Mouse (Mus musculus): ENCODE results near the gene Ptges2. TPM values are rescaled to one million over a fixed set of nuclear protein-coding genes. Genes with fewer than 3 reads are reported as not detected.

The Ptges2 gene
- polyA plus RNA-seq, 1 experiment from 2014 or later = 26.2 TPM

DNA sequence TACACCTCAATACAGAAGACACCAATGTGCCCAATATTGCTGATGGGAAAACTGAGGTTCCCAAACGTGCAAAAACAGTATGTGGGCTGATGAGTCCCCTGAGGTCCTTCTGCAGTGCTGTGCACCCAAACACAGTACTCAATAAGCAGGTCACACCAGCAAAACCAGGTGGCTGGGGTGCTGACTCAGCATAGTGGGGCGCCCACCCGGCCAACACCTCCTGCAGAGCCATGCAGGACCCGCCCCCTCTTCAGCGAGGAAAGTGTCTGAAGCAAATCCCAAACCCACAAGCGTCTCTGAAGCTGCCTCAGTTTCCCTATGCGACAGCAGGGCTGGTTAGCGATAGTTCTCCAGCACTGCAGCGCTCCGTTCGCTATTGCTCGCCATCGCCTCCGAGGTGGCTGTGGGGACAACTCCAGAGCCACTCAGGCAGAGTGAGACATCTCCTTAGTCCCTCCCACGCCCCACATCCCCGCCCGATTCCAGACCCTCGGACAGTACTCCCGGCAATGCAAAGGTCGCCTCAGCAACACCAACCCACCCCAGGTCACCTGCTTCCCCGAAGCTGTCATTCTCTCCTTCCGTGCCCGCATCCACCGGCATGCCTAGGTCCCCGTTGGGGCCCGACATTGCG is 14.4 kb upstream of the Ptges2 start:
- no peak for DNase-seq (ENCODE audit: low spot score)
- H3K9me3 ChIP-seq (replicated peaks) = no peaks in the 10 kb centered on the region
- H3K36me3 ChIP-seq = peaks cover 39% of the 10 kb centered on the region
- peak overlapping the region; percentile 71 for H3K4me3 ChIP-seq
- H3K27ac ChIP-seq (replicated peaks) = peak overlapping the region; percentile 61
- peaks cover 56% of the 10 kb centered on the region for H3K27me3 ChIP-seq (ENCODE audit: low read depth, poor library complexity, severe bottlenecking)
- H3K4me1 ChIP-seq = peaks cover 14% of the 10 kb centered on the region
- WGBS = 1% methylated on average over 27 of the region's 27 CpGs

GRCm38 (mm10) chr2:32381775-32382223 is 13.9 kb upstream of the Ptges2 start, which contains the start of gene 1110008P14Rik:
Gene 1110008P14Rik, minus strand, starts transcription at chr2:32381938.
- no peaks in the 10 kb centered on the region for H3K9me3 ChIP-seq (replicated peaks)
- H3K27ac ChIP-seq (replicated peaks) = peak within 1 kb of the TSS; percentile 61

GRCm38 (mm10) chr2:32382689-32383088 is 13.0 kb upstream of the Ptges2 start:
- Histone ChIP-seq H3K27me3 (ENCODE audit: low read depth, poor library complexity, severe bottlenecking) (peaks cover 58% of the 10 kb centered on the region), H3K9me3 (replicated peaks) (no peaks in the 10 kb centered on the region), H3K27ac (replicated peaks) (no peak overlapping the region), H3K4me1 (peaks cover 14% of the 10 kb centered on the region), H3K36me3 (peaks cover 25% of the 10 kb centered on the region), H3K4me3 (no peak overlapping the region)
- no peak for DNase-seq (ENCODE audit: low spot score)
- WGBS = 85% methylated on average over 2 of the region's 2 CpGs

More at GRCm38 (mm10) chr2:32381775-32382223, 13.9 kb upstream of the Ptges2 start, which contains the start of gene 1110008P14Rik:
- H3K36me3 ChIP-seq = peaks cover 34% of the 10 kb centered on the region
- H3K4me3 ChIP-seq = peak within 1 kb of the TSS; percentile 71
- peaks cover 14% of the 10 kb centered on the region for H3K4me1 ChIP-seq
- DNase-seq (ENCODE audit: low spot score) = peak; percentile 93
- under 1% methylated on average over 46 of the region's 47 CpGs for WGBS
- H3K27me3 ChIP-seq (ENCODE audit: low read depth, poor library complexity, severe bottlenecking) = peaks cover 56% of the 10 kb centered on the region

DNA sequence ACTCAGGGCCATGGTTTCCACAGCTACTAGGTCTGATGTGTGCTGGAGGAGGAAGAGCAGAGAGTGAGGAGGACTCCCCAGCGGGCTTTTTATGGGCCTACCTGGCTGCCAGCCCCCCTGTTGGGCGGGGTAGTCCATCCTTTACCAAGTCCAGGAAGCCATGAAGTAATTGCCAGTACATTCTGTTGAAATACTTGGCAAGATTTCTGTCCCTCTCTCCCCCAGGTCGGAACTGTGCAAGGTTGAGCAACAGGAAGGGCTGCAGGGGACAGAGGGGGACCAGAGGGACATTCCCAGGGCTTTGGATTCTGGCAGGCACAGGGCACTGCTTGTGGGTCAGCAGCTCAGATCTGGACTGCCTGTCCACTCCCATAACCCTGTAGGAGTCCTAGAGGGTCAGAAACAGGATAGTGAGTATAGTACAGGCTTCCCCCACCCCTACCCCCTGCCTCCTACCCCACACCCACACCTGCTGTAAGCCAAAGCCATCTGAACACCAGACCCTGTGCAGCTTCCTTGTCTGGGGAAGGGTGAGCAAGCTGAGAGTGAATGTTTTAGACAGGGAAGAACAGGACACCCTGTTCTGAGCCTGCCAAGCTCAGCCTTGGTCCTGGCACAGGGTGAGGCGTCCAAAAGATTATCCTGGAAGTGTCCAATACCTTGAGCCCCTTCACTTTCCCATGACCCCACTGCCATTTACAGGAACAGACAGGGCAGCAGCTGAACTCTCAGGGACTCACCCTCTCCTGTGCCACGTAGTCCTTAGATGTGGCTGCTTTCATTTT is 7.8 kb upstream of the Ptges2 start, which contains the start of gene Lcn2:
Gene Lcn2 (minus strand): TSS at position 547 of the 785 bp plus-strand sequence.
- DNase-seq (ENCODE audit: low spot score) = no peak
- H3K27ac ChIP-seq (replicated peaks) = no peak within 1 kb of the TSS
- no peak within 1 kb of the TSS for H3K4me3 ChIP-seq
- H3K4me1 ChIP-seq = no peaks in the 10 kb centered on the region
- 78% methylated on average over 5 of the region's 5 CpGs for WGBS
- no peaks in the 10 kb centered on the region for H3K36me3 ChIP-seq
- no peaks in the 10 kb centered on the region for H3K9me3 ChIP-seq (replicated peaks)
- peaks cover 29% of the 10 kb centered on the region for H3K27me3 ChIP-seq (ENCODE audit: low read depth, poor library complexity, severe bottlenecking)

DNA sequence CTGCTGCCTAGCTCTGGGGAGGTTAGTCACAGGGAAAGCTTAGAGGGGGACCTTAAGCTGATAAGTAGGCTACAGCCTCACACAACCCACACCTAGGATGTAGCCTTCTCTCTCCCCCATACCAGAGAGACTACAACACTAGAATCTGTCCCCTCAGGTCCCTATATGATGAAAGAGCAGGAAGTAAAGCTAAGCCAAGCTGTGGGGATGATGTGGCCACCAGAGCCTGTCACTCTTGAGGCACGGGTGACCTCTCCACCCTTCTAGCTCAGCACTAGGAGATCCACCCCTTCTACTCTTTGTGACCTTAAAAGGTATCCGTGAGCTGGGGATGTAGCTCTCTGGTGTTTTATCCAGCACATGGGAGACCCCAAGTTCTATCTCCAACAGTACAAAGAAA is 6.5 kb upstream of the Ptges2 start:
- Histone ChIP-seq H3K4me1 (no peaks in the 10 kb centered on the region), H3K27me3 (ENCODE audit: low read depth, poor library complexity, severe bottlenecking) (peaks cover 17% of the 10 kb centered on the region), H3K27ac (replicated peaks) (no peak overlapping the region), H3K4me3 (no peak overlapping the region), H3K9me3 (replicated peaks) (no peaks in the 10 kb centered on the region), H3K36me3 (no peaks in the 10 kb centered on the region)
- no peak for DNase-seq (ENCODE audit: low spot score)
- 83% methylated on average over 2 of the region's 2 CpGs for WGBS

DNA sequence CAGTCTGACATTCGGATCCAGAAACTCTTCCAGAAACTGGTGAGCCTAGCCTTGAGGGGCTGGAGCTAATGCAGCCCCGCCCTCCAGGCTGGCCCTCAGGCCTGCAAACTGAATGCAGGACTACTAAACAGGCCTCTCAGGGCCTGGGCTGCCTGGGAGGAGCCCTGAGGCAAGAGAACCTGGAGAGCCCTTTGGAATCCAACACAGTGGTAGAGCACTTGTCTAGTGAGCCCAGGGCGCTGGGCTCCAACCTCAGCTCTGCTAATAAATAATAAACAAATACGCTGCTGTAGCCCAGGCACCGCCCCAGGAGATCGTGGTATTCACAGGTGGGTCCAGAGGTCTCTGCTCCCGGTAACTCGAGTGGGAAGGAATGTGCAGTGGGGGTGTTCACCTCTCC is 4.8 kb upstream of the Ptges2 start:
- H3K9me3 ChIP-seq (replicated peaks) = no peaks in the 10 kb centered on the region
- H3K36me3 ChIP-seq = no peaks in the 10 kb centered on the region
- 76% methylated on average over 8 of the region's 8 CpGs for WGBS
- DNase-seq (ENCODE audit: low spot score) = no peak
- peaks cover 10% of the 10 kb centered on the region for H3K4me1 ChIP-seq
- H3K27ac ChIP-seq (replicated peaks) = no peak overlapping the region
- peaks cover 6% of the 10 kb centered on the region; the same call in 1 of the 2 replicates for H3K27me3 ChIP-seq (ENCODE audit: low read depth, poor library complexity, severe bottlenecking)
- H3K4me3 ChIP-seq = no peak overlapping the region

- Histone ChIP-seq H3K36me3 (no peaks in the 10 kb centered on the region), H3K27ac (replicated peaks) (no peak overlapping the region), H3K9me3 (replicated peaks) (no peaks in the 10 kb centered on the region), H3K27me3 (ENCODE audit: low read depth, poor library complexity, severe bottlenecking) (peaks cover 6% of the 10 kb centered on the region; the same call in 1 of the 2 replicates), H3K4me3 (no peak overlapping the region), H3K4me1 (peaks cover 21% of the 10 kb centered on the region)
- no peak for DNase-seq (ENCODE audit: low spot score)
- WGBS = 88% methylated on average over 5 of the region's 5 CpGs
Measured at GRCm38 (mm10) chr2:32392063-32392462, 3.6 kb upstream of the Ptges2 start.

DNA sequence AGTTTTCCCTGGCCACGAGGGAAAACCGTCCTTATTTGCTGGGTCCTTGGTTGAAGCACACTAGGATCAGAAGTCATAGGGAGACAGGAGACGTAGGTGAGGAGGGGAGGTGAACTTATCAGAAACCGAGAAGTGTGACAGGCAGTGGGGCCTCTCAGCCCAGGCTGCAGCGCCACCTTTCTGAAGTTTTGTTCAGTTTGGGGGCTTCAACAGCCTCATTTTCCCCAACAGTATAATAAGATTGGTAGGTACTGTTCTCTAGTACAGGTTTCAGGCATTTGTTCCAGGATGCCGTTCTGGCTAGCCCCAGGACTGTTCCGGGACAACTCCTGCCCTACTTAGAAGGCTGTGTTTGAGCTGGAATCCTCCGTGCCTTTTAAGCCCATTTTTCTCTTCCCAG is 723 bp upstream of the Ptges2 start:
- Histone ChIP-seq H3K27me3 (ENCODE audit: low read depth, poor library complexity, severe bottlenecking) (no peaks in the 10 kb centered on the region), H3K4me3 (peak overlapping the region; percentile 73), H3K27ac (replicated peaks) (peak overlapping the region; percentile 85), H3K9me3 (replicated peaks) (no peaks in the 10 kb centered on the region), H3K36me3 (peaks cover 11% of the 10 kb centered on the region), H3K4me1 (peaks cover 29% of the 10 kb centered on the region)
- no peak for DNase-seq (ENCODE audit: low spot score)
- WGBS = 7% methylated on average over 8 of the region's 8 CpGs

- Histone ChIP-seq H3K27me3 (ENCODE audit: low read depth, poor library complexity, severe bottlenecking) (no peaks in the 10 kb centered on the region), H3K36me3 (peaks cover 22% of the 10 kb centered on the region), H3K4me1 (peaks cover 29% of the 10 kb centered on the region), H3K4me3 (peak overlapping the region; percentile 73), H3K9me3 (replicated peaks) (no peaks in the 10 kb centered on the region), H3K27ac (replicated peaks) (peak overlapping the region; percentile 85)
- peak; percentile 91 for DNase-seq (ENCODE audit: low spot score)
- WGBS = under 1% methylated on average over 59 of the region's 59 CpGs
Measured at GRCm38 (mm10) chr2:32395946-32396621, 388 bp downstream of the Ptges2 start.

- Histone ChIP-seq H3K4me1 (peaks cover 29% of the 10 kb centered on the region), H3K27me3 (ENCODE audit: low read depth, poor library complexity, severe bottlenecking) (no peaks in the 10 kb centered on the region), H3K9me3 (replicated peaks) (no peaks in the 10 kb centered on the region), H3K27ac (replicated peaks) (peak overlapping the region; percentile 85), H3K4me3 (peak overlapping the region; percentile 73), H3K36me3 (peaks cover 28% of the 10 kb centered on the region)
- DNase-seq (ENCODE audit: low spot score) = no peak
- WGBS = under 1% methylated on average over 15 of the region's 15 CpGs
Measured at GRCm38 (mm10) chr2:32396695-32397094, 999 bp downstream of the Ptges2 start.

DNA sequence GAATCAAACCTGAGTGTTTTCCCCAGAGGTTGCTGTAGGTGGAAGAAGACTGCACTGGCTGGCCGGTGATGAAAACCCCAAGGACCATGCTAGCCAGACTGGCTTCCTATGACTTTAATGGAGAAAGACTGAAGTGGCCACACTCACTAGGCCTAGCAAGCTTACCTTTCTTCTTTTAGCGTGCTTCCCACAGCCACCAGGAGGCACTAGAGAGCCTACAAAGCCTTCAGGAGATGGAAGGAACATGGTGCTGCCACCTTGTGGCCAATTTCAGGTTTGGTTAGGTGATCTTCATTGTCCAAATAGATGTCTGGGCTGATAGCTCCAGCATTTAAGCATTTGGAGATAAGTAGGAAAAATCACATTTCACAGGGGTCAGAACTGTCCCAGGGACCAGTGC is 9.0 kb downstream of the Ptges2 start:
- 28% methylated on average over 2 of the region's 2 CpGs for WGBS
- Histone ChIP-seq H3K27me3 (ENCODE audit: low read depth, poor library complexity, severe bottlenecking) (no peaks in the 10 kb centered on the region), H3K4me3 (no peak overlapping the region), H3K27ac (replicated peaks) (no peak overlapping the region), H3K36me3 (peaks cover 29% of the 10 kb centered on the region), H3K9me3 (replicated peaks) (no peaks in the 10 kb centered on the region), H3K4me1 (peaks cover 5% of the 10 kb centered on the region)
- peak; percentile 91 for DNase-seq (ENCODE audit: low spot score)

DNA sequence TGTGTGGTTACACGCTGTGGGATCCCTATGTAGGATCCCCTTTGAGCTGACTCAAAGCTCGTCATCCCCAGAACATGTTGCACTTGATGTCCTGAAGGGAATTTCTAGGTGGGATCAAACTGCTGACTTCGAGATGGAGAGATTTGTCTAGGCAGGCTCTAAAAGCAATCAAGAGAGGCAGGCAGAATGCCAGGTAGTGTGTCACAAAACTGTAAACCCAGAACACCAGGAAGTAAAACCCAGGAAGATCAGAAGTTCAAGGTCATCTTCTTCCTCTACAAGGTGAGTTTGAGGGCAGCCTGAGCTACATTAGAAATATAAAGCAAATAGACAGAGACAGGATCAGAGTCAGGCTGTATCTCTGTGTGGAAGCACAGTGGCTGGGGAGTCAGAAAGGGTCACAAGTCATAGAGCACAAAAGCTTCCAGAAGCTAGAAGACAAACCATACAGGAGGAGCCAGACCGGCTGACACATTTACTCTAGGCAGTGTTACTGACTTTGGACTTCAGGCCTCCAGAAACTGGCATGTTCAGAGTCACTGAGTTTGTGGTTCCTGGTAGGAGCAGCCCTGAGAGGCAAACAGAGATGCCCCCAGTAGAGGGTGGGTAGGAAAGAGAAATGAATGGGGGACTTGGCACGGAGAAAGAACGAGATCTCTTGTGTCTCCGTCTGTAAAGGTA is 11.6 kb downstream of the Ptges2 start:
- Histone ChIP-seq H3K4me1 (peaks cover 5% of the 10 kb centered on the region), H3K27ac (replicated peaks) (no peak overlapping the region), H3K36me3 (peaks cover 5% of the 10 kb centered on the region), H3K9me3 (replicated peaks) (no peaks in the 10 kb centered on the region), H3K4me3 (no peak overlapping the region), H3K27me3 (ENCODE audit: low read depth, poor library complexity, severe bottlenecking) (no peaks in the 10 kb centered on the region)
- DNase-seq (ENCODE audit: low spot score) = no peak
- 84% methylated on average over 7 of the region's 7 CpGs for WGBS

Measured in midbrain, embryonic 10.5 days (tissue).